Mouse (Mus musculus): ENCODE data around the gene Naip5. TPM values are rescaled to one million over a fixed set of nuclear protein-coding genes. Genes with fewer than 3 reads are reported as not detected.

The Naip5 gene
- total RNA-seq, 2 experiments from 2014 or later = 0.14 TPM; not detected in 1

Other genes starting within 250 kb of the Naip5 start
- 10 to 100 TPM; 29.2 to 33.6 TPM for gene Mccc2, start 230.7 kb downstream of the Naip5 start, total RNA-seq (2021)
- 10 to 100 TPM; 14.3 to 15.3 TPM for gene Bdp1, start 142.3 kb downstream of the Naip5 start, total RNA-seq (2021)
- 1 to 10 TPM; 7.9 to 8.7 TPM for gene Serf1, start 138.3 kb downstream of the Naip5 start, total RNA-seq (2021)
- 10 to 100 TPM; 13.4 to 14.6 TPM for gene Smn1, start 121.5 kb downstream of the Naip5 start, total RNA-seq (2021)
- gene Naip2, start 44.2 kb downstream of the Naip5 start, total RNA-seq (2021) = under 1 TPM; 0.14 TPM
- gene Naip6, start 71.4 kb upstream of the Naip5 start, total RNA-seq (2021) = under 1 TPM; 0.07 TPM
- not detected for gene Naip1, start 206.5 kb upstream of the Naip5 start, total RNA-seq (2021)
- 10 to 100 TPM; 17.8 to 22.5 TPM for gene Gtf2h2, start 246.3 kb upstream of the Naip5 start, total RNA-seq (2021)

Measured in gastrocnemius, adult 18-20 months (tissue).